Mouse (Mus musculus) brain, embryonic 14.5 days (tissue): ENCODE results near the gene Plcb1.

ENCODE experiments used
- CTCF ChIP-seq: fragments of 200-500 bp; IDR thresholded peaks from 2 replicates; pipeline ENCODE4 v1.5.1; 2012; ENCODE audit warnings: inconsistent platforms, mild to moderate bottlenecking, moderate library complexity, borderline replicate concordance; ENCODE audit not compliant: insufficient read depth, insufficient read length; ENCODE audit errors: extremely low read depth
- POLR2A ChIP-seq: fragments of 200-500 bp; IDR thresholded peaks from 2 replicates; pipeline ENCODE4 v1.6.1; 2012; ENCODE audit warnings: mild to moderate bottlenecking, inconsistent platforms, borderline replicate concordance; ENCODE audit not compliant: poor library complexity, insufficient read depth, insufficient read length, severe bottlenecking; ENCODE audit errors: extremely low read depth

- TF ChIP-seq CTCF (peak; percentile 46; the same call in 1 of the 2 replicates), POLR2A (no peak)
These were observed 575.9 kb downstream of the Plcb1 start for GRCm38 (mm10) chr2:135361798-135362197.
